Mouse (Mus musculus) kidney, embryonic 14.5 days (tissue): ENCODE data around the gene Grk6. TPM values are rescaled to one million over a fixed set of nuclear protein-coding genes. Genes with fewer than 3 reads are reported as not detected.

Experiments used
- ATAC-seq: fragments of 200-750 bp; cut with Nextera tagmentation; 2 replicates; pipeline ENCODE4 v1.8.0; 2017; ENCODE audit warnings: moderate number of reproducible peaks, mild to moderate bottlenecking, moderate TSS enrichment, moderate library complexity; ENCODE audit not compliant: low FRiP score, low TSS enrichment
- H3K27ac ChIP-seq: fragments of 300-500 bp; sonication (generic); 2 replicates; pipeline ENCODE4 v1.5.1; 2014; ENCODE audit warnings: low read depth, mild to moderate bottlenecking, low read length, moderate library complexity, mixed read lengths
- H3K27me3 ChIP-seq: fragments of 300-500 bp; sonication (generic); 2 replicates; pipeline ENCODE4 v1.6.1; 2014; ENCODE audit warnings: mild to moderate bottlenecking, low read length; ENCODE audit not compliant: control insufficient read depth, insufficient read depth
- H3K36me3 ChIP-seq: fragments of 300-500 bp; sonication (generic); 2 replicates; pipeline ENCODE4 v1.6.1; 2014; ENCODE audit warnings: low read length, mixed read lengths; ENCODE audit not compliant: control insufficient read depth, insufficient read depth
- H3K4me1 ChIP-seq: fragments of 300-500 bp; sonication (generic); 2 replicates; pipeline ENCODE4 v1.6.1; 2014; ENCODE audit warnings: low read length, mixed read lengths; ENCODE audit not compliant: control insufficient read depth, insufficient read depth
- H3K4me2 ChIP-seq: fragments of 300-500 bp; sonication (generic); replicated peaks from 2 replicates; pipeline ENCODE4 v1.6.1; 2014; ENCODE audit warnings: low read depth, mild to moderate bottlenecking, low read length
- H3K4me3 ChIP-seq: fragments of 300-500 bp; sonication (generic); 2 replicates; pipeline ENCODE4 v1.5.1; 2014; ENCODE audit warnings: mild to moderate bottlenecking, low read length
- H3K9ac ChIP-seq: fragments of 300-500 bp; sonication (generic); 2 replicates; pipeline ENCODE4 v1.6.1; 2014; ENCODE audit warnings: low read depth, mild to moderate bottlenecking, low read length, moderate library complexity
- H3K9me3 ChIP-seq: fragments of 300-500 bp; sonication (generic); 2 replicates; pipeline ENCODE4 v1.6.1; 2016; ENCODE audit warnings: low read length; ENCODE audit not compliant: control insufficient read depth
- WGBS: fragments of 180-500 bp; shearing (Covaris S2); extraction: QIAGEN DNeasy Blood & Tissue Kit; methylation state at CpG from one replicate; pipeline ENCODE4 v1.1.7; 2014; 5-methylcytosine and 5-hydroxymethylcytosine counted together
- polyA plus RNA-seq: library from polyadenylated mRNA; unstranded; fragments of >200 nt; fragmentation: Nextera tagmentation; extraction: Ambion mirVana; gene quantifications from 2 replicates; pipeline ENCODE4 v1.2.1, GENCODE M21; 2014

Grk6 gene
- polyA plus RNA-seq, 1 experiment from 2014 or later, result 59.3 TPM

GRCm38 (mm10) chr13:55484520-55485088, 39.7 kb downstream of the Grk6 start:
- Histone ChIP-seq H3K27ac (no peak overlapping the region), H3K9ac (no peak overlapping the region), H3K4me1 (peaks cover 39% of the 10 kb centered on the region), H3K36me3 (peaks cover 30% of the 10 kb centered on the region), H3K4me3 (no peak overlapping the region), H3K27me3 (no peaks in the 10 kb centered on the region), H3K4me2 (peak overlapping the region; percentile 2; the same call in 1 of the 2 replicates), H3K9me3 (no peaks in the 10 kb centered on the region)
- WGBS, result 29% methylated on average over 7 of the region's 7 CpGs
- no peak for ATAC-seq

- peaks cover 14% of the 10 kb centered on the region for H3K36me3 ChIP-seq
- 0 out of 2 replicates have a peak, but pooled peaks have one; percentile 14 for ATAC-seq
- H3K27ac ChIP-seq, result no peak overlapping the region
- no peaks in the 10 kb centered on the region for H3K9me3 ChIP-seq
- WGBS, result 32% methylated on average over 14 of the region's 14 CpGs
- H3K4me3 ChIP-seq, result peak overlapping the region; percentile 86
- H3K4me2 ChIP-seq, result peak overlapping the region; percentile 93
- no peaks in the 10 kb centered on the region for H3K27me3 ChIP-seq
- peaks cover 39% of the 10 kb centered on the region for H3K4me1 ChIP-seq
- peak overlapping the region; percentile 90; the same call in 1 of the 2 replicates for H3K9ac ChIP-seq
Measured at GRCm38 (mm10) chr13:55486029-55486794, 41.3 kb downstream of the Grk6 start.

GRCm38 (mm10) chr13:55486916-55487577, 42.2 kb downstream of the Grk6 start:
- peak; percentile 69 for ATAC-seq
- peaks cover 39% of the 10 kb centered on the region for H3K4me1 ChIP-seq

GRCm38 (mm10) chr13:55487578-55488498, 43.0 kb downstream of the Grk6 start, which contains the start of gene Dbn1:
Dbn1 (minus strand) TSS chr13:55488111.
- Histone ChIP-seq H3K4me1 (peaks cover 39% of the 10 kb centered on the region), H3K9me3 (no peaks in the 10 kb centered on the region), H3K9ac (peak within 1 kb of the TSS; percentile 90), H3K27ac (peak within 1 kb of the TSS; percentile 95), H3K36me3 (no peaks in the 10 kb centered on the region; the same call in 1 of the 2 replicates), H3K27me3 (no peaks in the 10 kb centered on the region), H3K4me3 (peak within 1 kb of the TSS; percentile 86), H3K4me2 (peak within 1 kb of the TSS; percentile 93)
- peak; percentile 85 for ATAC-seq
- WGBS, result 1% methylated on average over 41 of the region's 83 CpGs

More at GRCm38 (mm10) chr13:55486916-55487577, 42.2 kb downstream of the Grk6 start:
- WGBS, result under 1% methylated on average over 25 of the region's 29 CpGs
- peak overlapping the region; percentile 86 for H3K4me3 ChIP-seq
- H3K4me2 ChIP-seq, result peak overlapping the region; percentile 93
- H3K9me3 ChIP-seq, result no peaks in the 10 kb centered on the region
- H3K9ac ChIP-seq, result peak overlapping the region; percentile 90
- H3K27ac ChIP-seq, result peak overlapping the region; percentile 95
- H3K36me3 ChIP-seq, result peaks cover 7% of the 10 kb centered on the region
- H3K27me3 ChIP-seq, result no peaks in the 10 kb centered on the region

GRCm38 (mm10) chr13:55494257-55494656, 49.4 kb downstream of the Grk6 start:
- H3K36me3 ChIP-seq, result peaks cover 15% of the 10 kb centered on the region; the same call in 1 of the 2 replicates
- WGBS, result 17% methylated on average over 2 of the region's 2 CpGs
- no peak overlapping the region for H3K9ac ChIP-seq
- H3K9me3 ChIP-seq, result no peaks in the 10 kb centered on the region
- H3K27ac ChIP-seq, result no peak overlapping the region
- peaks cover 6% of the 10 kb centered on the region; the same call in 1 of the 2 replicates for H3K4me1 ChIP-seq
- ATAC-seq, result no peak
- H3K27me3 ChIP-seq, result no peaks in the 10 kb centered on the region
- no peak overlapping the region for H3K4me3 ChIP-seq
- H3K4me2 ChIP-seq, result no peak overlapping the region

DNA sequence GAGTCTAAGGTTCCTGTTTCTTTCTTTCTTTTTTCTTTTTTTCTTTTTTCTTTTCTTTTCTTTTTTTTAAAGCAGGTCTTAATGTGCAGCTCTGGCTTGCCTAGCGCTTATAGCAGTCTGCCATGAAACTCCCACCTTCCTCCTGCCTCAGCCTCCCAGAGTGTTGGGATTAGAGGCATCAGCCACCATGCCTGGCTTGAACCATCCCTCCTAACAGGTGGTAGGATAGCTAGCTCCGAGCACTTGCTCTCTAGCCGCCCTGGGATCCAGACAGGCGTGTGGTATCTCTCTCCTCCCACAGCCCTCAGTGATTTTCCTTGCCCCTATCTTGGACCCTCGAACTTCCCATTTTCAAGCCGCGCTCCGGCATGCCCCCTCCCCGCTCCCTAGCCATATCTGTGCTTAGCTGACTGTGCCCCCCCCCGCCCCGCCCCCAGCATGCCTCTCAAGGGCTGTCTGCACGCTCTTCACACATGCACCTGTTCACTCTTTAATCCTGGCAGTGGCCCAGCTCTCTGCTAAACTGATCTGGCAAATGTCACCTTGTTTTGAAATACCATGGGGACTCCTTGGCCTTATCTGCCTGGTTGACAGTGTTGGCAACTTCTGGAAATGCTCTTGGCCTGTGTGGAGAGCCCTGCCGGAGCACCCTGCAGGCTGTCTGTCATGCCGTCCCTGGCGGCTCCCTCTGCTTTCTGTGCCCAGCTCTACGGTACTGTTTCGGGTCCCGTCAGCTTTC, 50.2 kb downstream of the Grk6 start:
- Histone ChIP-seq H3K4me2 (no peak overlapping the region), H3K36me3 (peaks cover 17% of the 10 kb centered on the region; the same call in 1 of the 2 replicates), H3K27me3 (no peaks in the 10 kb centered on the region), H3K27ac (no peak overlapping the region), H3K9ac (no peak overlapping the region), H3K9me3 (no peaks in the 10 kb centered on the region), H3K4me3 (no peak overlapping the region), H3K4me1 (peaks cover 6% of the 10 kb centered on the region; the same call in 1 of the 2 replicates)
- ATAC-seq, result 0 out of 2 replicates have a peak, but pooled peaks have one; percentile 21
- 28% methylated on average over 18 of the region's 18 CpGs for WGBS

DNA sequence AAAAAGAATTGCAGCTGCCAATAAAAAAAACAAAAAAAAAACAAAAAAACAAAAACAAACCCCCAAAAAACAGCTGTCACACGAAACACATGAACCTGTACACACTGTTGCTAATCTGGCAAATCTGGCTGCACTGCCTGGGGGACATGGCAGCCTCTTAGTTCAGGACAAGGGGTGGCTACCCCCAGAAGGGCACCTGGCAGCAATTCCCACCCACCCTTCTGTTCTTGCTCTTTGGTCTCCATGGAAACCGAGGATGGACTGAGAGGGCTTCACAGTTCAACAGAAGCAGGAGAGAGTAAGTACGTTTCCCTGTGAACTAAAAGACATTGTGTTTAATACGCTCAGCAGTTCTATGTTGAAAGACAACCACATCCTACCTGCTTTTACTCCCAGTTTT, 50.8 kb downstream of the Grk6 start:
- no peak for ATAC-seq
- 41% methylated on average over 4 of the region's 4 CpGs for WGBS
- Histone ChIP-seq H3K4me1 (peaks cover 6% of the 10 kb centered on the region; the same call in 1 of the 2 replicates), H3K27ac (no peak overlapping the region), H3K9me3 (no peaks in the 10 kb centered on the region), H3K36me3 (peaks cover 22% of the 10 kb centered on the region; the same call in 1 of the 2 replicates), H3K27me3 (no peaks in the 10 kb centered on the region), H3K4me2 (no peak overlapping the region), H3K4me3 (no peak overlapping the region), H3K9ac (no peak overlapping the region)
